Mouse (Mus musculus) liver, embryonic 16.5 days (tissue): Measurements from ENCODE around the gene Mob2. TPM values are rescaled to one million over a fixed set of nuclear protein-coding genes. Genes with fewer than 3 reads are reported as not detected.

Experiments
- ATAC-seq: fragments of 200-750 bp; cut with Nextera tagmentation; 2 replicates; pipeline ENCODE4 v1.8.0; 2017; ENCODE audit warnings: low read depth, mild to moderate bottlenecking, moderate number of reproducible peaks, moderate library complexity
- H3K27ac ChIP-seq: fragments of 300-500 bp; sonication (generic); 2 replicates; pipeline ENCODE4 v1.5.1; 2014; ENCODE audit warnings: mild to moderate bottlenecking, low read length
- H3K27me3 ChIP-seq: fragments of 300-500 bp; sonication (generic); 2 replicates; pipeline ENCODE4 v1.6.1; 2014; ENCODE audit warnings: low read depth, low read length, mixed read lengths; ENCODE audit not compliant: control insufficient read depth, insufficient read depth
- H3K36me3 ChIP-seq: fragments of 300-500 bp; sonication (generic); 2 replicates; pipeline ENCODE4 v1.6.1; 2014; ENCODE audit warnings: mild to moderate bottlenecking; ENCODE audit not compliant: control insufficient read depth, insufficient read depth
- H3K4me1 ChIP-seq: fragments of 300-500 bp; sonication (generic); 2 replicates; pipeline ENCODE4 v1.6.1; 2014; ENCODE audit warnings: low read depth, low read length, mixed read lengths; ENCODE audit not compliant: control insufficient read depth
- H3K4me2 ChIP-seq: fragments of 300-500 bp; sonication (generic); 2 replicates; pipeline ENCODE4 v1.6.1; 2014; ENCODE audit warnings: low read depth, low read length, mixed read lengths
- H3K4me3 ChIP-seq: fragments of 300-500 bp; sonication (generic); 2 replicates; pipeline ENCODE4 v1.5.1; 2014; ENCODE audit warnings: low read depth, mild to moderate bottlenecking, low read length
- H3K9ac ChIP-seq: fragments of 300-500 bp; sonication (generic); 2 replicates; pipeline ENCODE4 v1.6.1; 2014; ENCODE audit warnings: low read depth, low read length
- H3K9me3 ChIP-seq: fragments of 300-500 bp; sonication (generic); replicated peaks from 2 replicates; pipeline ENCODE4 v1.6.1; 2016; ENCODE audit warnings: low read length; ENCODE audit not compliant: control insufficient read depth
- WGBS: fragments of 180-500 bp; shearing (Covaris S2); extraction: QIAGEN DNeasy Blood & Tissue Kit; methylation state at CpG from one replicate; pipeline ENCODE4 v1.1.7; 2014; ENCODE audit not compliant: insufficient replicate concordance; 5-methylcytosine and 5-hydroxymethylcytosine counted together
- microRNA-seq: library from miRNA; unstranded; fragments of <30 nt; microRNA quantifications from one replicate; pipeline ENCODE4, GENCODE M21; 2016
- polyA plus RNA-seq: library from polyadenylated mRNA; unstranded; fragments of >200 nt; fragmentation: Nextera tagmentation; extraction: Ambion mirVana; gene quantifications from 2 replicates; pipeline ENCODE4 v1.2.1, GENCODE M21; 2015

Mob2 gene
- polyA plus RNA-seq, 1 experiment from 2014 or later, result 58.9 TPM

DNA sequence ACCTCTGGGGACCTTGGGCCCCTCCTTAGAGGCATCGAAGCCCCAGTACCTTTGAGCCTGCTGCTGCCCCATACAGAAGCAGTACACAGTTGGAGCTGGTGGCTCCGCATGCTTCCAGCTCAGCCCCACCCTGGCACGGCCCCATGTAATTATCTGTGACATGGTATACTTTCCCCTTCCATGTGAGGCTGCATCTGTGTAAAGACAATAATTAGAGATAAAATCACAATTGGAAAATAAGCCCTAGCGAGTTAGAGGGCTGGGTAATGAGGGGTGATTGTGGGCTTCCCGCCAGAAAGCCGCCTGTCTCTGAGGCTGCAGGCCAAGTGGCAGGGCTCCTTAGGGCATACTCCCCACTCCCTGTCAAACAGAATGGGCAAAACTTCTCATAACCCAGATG lies 82.9 kb downstream of the Mob2 start:
- ATAC-seq, result no peak
- no peak overlapping the region for H3K4me3 ChIP-seq
- WGBS, result 59% methylated on average over 6 of the region's 6 CpGs
- no peak overlapping the region for H3K4me2 ChIP-seq
- H3K27me3 ChIP-seq, result no peaks in the 10 kb centered on the region
- H3K9ac ChIP-seq, result no peak overlapping the region
- no peaks in the 10 kb centered on the region for H3K4me1 ChIP-seq
- no peaks in the 10 kb centered on the region for H3K9me3 ChIP-seq
- no peaks in the 10 kb centered on the region for H3K36me3 ChIP-seq
- no peak overlapping the region for H3K27ac ChIP-seq

DNA sequence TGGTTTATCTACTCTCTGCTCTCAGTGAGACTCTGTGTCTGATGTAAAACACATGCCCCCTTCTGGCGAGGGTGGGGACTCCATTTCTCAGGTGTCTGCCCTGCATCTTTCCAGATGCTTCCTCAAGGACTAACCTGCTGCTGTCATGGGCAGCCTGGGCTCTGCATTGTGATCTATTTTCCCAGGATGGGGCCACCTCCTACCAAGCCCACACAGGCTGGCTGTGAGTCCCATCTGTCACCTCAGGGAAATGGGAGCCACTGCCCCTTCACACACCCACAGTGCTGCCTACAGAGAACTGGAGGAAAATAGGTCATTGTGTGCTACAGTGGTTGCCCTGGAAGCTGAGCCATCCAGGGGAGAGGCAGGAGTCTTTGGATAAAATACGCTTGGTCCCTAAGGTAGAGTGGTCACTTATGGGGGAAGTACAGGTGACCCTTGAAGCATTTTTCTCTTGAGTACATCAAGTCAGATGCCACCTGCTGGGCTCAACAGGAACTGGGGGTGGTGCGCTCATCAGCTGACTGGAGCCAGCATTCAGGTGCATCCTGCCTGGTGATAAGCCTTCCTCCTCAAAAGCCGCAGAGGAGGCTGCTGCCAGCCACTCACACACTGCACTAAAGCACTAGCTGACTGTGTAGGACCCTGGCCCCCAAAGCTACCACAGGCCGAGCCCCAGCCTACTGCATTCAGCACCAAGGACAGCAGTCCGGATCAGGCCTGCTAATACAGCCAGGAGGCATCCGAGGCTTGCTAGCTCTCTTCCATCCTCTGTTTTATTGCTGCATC lies 87.8 kb downstream of the Mob2 start:
- Histone ChIP-seq H3K4me2 (no peak overlapping the region), H3K36me3 (no peaks in the 10 kb centered on the region), H3K9ac (no peak overlapping the region), H3K4me1 (no peaks in the 10 kb centered on the region), H3K27ac (no peak overlapping the region), H3K4me3 (no peak overlapping the region), H3K27me3 (no peaks in the 10 kb centered on the region), H3K9me3 (no peaks in the 10 kb centered on the region)
- 19% methylated on average over 7 of the region's 7 CpGs for WGBS
- ATAC-seq, result no peak

GRCm38 (mm10) chr7:141966281-141966680 lies 94.6 kb downstream of the Mob2 start:
- 50% methylated on average over 2 of the region's 2 CpGs for WGBS

GRCm38 (mm10) chr7:141962521-141962920 lies 98.3 kb downstream of the Mob2 start:
- no peak overlapping the region for H3K4me2 ChIP-seq
- no peak overlapping the region for H3K4me3 ChIP-seq
- ATAC-seq, result no peak
- no peaks in the 10 kb centered on the region for H3K36me3 ChIP-seq
- no peaks in the 10 kb centered on the region for H3K27me3 ChIP-seq
- H3K27ac ChIP-seq, result no peak overlapping the region
- no peak overlapping the region for H3K9ac ChIP-seq
- WGBS, result 82% methylated on average over 3 of the region's 3 CpGs
- no peaks in the 10 kb centered on the region for H3K4me1 ChIP-seq
- no peaks in the 10 kb centered on the region for H3K9me3 ChIP-seq

More at GRCm38 (mm10) chr7:141966281-141966680, 94.6 kb downstream of the Mob2 start:
- no peak overlapping the region for H3K4me3 ChIP-seq
- no peaks in the 10 kb centered on the region for H3K9me3 ChIP-seq
- no peaks in the 10 kb centered on the region for H3K36me3 ChIP-seq
- H3K9ac ChIP-seq, result no peak overlapping the region
- ATAC-seq, result no peak
- no peaks in the 10 kb centered on the region for H3K27me3 ChIP-seq
- H3K4me1 ChIP-seq, result no peaks in the 10 kb centered on the region
- H3K4me2 ChIP-seq, result no peak overlapping the region
- H3K27ac ChIP-seq, result no peak overlapping the region

DNA sequence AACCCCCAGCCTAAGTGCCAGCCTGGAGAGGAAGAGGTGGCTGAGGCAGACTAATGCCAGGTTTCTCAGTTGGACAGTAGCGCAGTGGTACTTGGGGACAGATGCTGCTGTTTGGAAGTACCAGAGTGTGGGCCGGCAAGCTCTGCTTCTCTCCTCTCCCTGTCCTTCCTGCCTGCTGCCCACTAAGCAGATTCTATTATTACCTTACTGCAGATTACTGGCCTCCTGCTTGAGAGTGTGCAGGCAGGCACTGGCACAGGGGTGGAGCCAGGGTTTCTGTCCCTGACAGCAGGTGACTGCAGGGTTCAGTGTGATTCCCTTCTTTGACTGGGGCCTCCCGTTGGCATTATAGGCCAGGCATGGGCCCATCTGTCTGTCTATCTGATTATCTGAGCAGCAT lies 99.4 kb downstream of the Mob2 start:
- Histone ChIP-seq H3K27me3 (no peaks in the 10 kb centered on the region), H3K27ac (no peak overlapping the region), H3K4me3 (no peak overlapping the region), H3K9ac (no peak overlapping the region), H3K36me3 (no peaks in the 10 kb centered on the region), H3K9me3 (no peaks in the 10 kb centered on the region), H3K4me1 (no peaks in the 10 kb centered on the region), H3K4me2 (no peak overlapping the region)
- ATAC-seq, result no peak
- 70% methylated on average over 3 of the region's 3 CpGs for WGBS

DNA sequence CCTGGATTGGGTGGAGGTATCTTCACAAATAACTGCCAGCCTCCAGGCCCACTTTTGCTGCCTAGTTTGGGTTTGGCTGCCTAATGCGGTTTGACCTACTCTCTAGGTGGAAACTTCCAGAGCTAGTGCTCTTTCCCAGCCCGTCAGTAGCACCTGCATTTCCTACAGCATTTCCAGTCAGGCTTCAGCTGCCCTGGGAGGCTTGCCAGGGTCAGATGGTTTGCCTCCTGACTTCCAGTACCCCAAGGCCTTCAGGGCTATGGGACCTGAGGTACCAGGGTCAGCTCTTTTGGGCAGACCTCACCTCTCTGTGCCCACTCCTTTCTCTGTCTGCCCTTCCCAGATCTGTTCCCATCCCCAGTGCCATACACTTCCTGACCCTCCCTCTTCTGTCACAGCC lies 99.9 kb downstream of the Mob2 start:
- H3K4me3 ChIP-seq, result no peak overlapping the region
- H3K36me3 ChIP-seq, result no peaks in the 10 kb centered on the region
- no peak overlapping the region for H3K4me2 ChIP-seq
- no peak overlapping the region for H3K27ac ChIP-seq
- ATAC-seq, result no peak
- no peaks in the 10 kb centered on the region for H3K27me3 ChIP-seq
- WGBS, result 56% methylated on average over 2 of the region's 2 CpGs
- H3K9ac ChIP-seq, result no peak overlapping the region
- H3K9me3 ChIP-seq, result no peaks in the 10 kb centered on the region
- no peaks in the 10 kb centered on the region for H3K4me1 ChIP-seq

DNA sequence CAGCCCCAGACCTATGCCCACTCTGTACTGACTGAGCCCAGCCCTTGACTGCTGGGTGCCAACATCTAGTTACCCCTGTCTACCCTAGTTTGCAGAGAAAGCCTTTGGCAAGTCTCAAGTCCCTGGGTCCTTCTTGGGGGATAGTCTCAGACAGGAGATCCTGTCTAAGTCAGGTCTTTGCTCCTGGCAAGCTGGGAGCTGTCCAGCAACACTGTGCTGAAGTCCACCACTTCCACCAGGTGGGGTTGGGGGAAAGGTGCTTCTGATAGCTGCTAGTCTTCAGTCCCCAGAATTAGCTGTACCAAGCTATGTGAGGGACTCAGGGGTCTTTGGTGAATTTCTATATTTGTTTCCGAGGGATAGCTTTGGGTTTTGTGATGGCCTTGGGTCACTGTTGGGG lies 101.7 kb downstream of the Mob2 start:
- no peak overlapping the region for H3K9ac ChIP-seq
- H3K4me3 ChIP-seq, result no peak overlapping the region
- no peaks in the 10 kb centered on the region for H3K4me1 ChIP-seq
- no peak for ATAC-seq
- H3K36me3 ChIP-seq, result no peaks in the 10 kb centered on the region
- no peak overlapping the region for H3K4me2 ChIP-seq
- H3K27ac ChIP-seq, result no peak overlapping the region
- WGBS, result 66% methylated on average over 1 of the region's 1 CpGs
- 0 out of 2 replicates have a peak, but pooled peaks cover 2% of the 10 kb centered on the region for H3K27me3 ChIP-seq
- no peaks in the 10 kb centered on the region for H3K9me3 ChIP-seq

Small RNAs within 50 kb of the gene (microRNA-seq; reads per million reads assigned to microRNA genes)
- not detected for gene Mir3104

Other genes starting within 250 kb of the Mob2 start
- gene Muc5b, start 222.0 kb downstream of the Mob2 start, polyA plus RNA-seq, result 0.01 TPM in 1 of 2 replicates, not detected in the other
- 24.4 and 24.5 TPM in 2 replicates for gene Tollip, start 142.6 kb downstream of the Mob2 start, polyA plus RNA-seq
- 0.09 and 0.21 TPM in 2 replicates for gene Brsk2, start 111.3 kb downstream of the Mob2 start, polyA plus RNA-seq
- gene Dusp8, start 34.8 kb upstream of the Mob2 start, polyA plus RNA-seq, result 2.8 TPM in 2 replicates
- not detected in 2 replicates for gene Gm45618, start 59.7 kb upstream of the Mob2 start, polyA plus RNA-seq
- gene Gm39115, start 75.0 kb upstream of the Mob2 start, polyA plus RNA-seq, result not detected in 2 replicates
- not detected in 2 replicates for gene Gm45337, start 83.5 kb upstream of the Mob2 start, polyA plus RNA-seq
- gene Gm29735, start 96.0 kb upstream of the Mob2 start, polyA plus RNA-seq, result not detected in 2 replicates
- gene Gm4553, start 104.7 kb upstream of the Mob2 start, polyA plus RNA-seq, result not detected in 2 replicates
- not detected in 2 replicates for gene Krtap5-2, start 114.9 kb upstream of the Mob2 start, polyA plus RNA-seq
- not detected in 2 replicates for gene Gm10153, start 129.3 kb upstream of the Mob2 start, polyA plus RNA-seq
- gene Krtap5-3, start 140.3 kb upstream of the Mob2 start, polyA plus RNA-seq, result not detected in 2 replicates
- gene Gm7579, start 150.8 kb upstream of the Mob2 start, polyA plus RNA-seq, result not detected in 2 replicates
- gene Krtap5-5, start 168.9 kb upstream of the Mob2 start, polyA plus RNA-seq, result not detected in 2 replicates
- not detected in 2 replicates for gene Gm40460, start 180.0 kb upstream of the Mob2 start, polyA plus RNA-seq
- not detected in 2 replicates for gene Gm2431, start 197.3 kb upstream of the Mob2 start, polyA plus RNA-seq
- gene Gm4559, start 213.3 kb upstream of the Mob2 start, polyA plus RNA-seq, result not detected in 2 replicates
- gene Krtap5-1, start 236.1 kb upstream of the Mob2 start, polyA plus RNA-seq, result not detected in 2 replicates
- gene Krtap5-4, start 242.5 kb upstream of the Mob2 start, polyA plus RNA-seq, result not detected in 2 replicates